31 mouse cellular contexts compared by ENCODE assay signal in the genomic region with DNA sequence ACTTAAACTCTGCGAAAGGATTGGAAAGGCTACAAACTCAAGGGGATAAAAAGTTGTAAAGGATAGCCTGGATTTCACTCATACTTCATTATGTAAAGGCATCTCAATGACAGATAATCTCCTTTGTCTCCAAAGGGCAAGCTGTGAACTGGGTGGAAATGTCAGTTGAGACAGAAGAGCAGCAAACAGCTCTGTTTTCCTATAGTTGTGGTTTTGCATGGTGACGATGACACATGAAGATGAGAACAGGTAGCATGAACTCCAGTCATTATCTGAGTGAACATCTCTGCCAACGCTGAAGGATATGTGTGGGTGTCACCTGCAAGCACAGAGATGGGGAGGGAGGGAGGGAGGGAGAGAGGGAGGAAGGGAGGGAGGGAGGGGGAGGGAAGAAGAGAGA.
A peak's percentile ranks its signal among the peaks of the same experiment; 100 is the strongest.
DNase-seq lines count a peak whose midpoint lies in the region; ATAC-seq and TF ChIP-seq lines count a peak whose summit lies in the region.
"Had no signal": no experiment of that assay in that cellular context is flagged by ENCODE, and none has a peak within 500 bp of the region (broad histone marks: within the 10 kb centered on the region; RNA-seq: fewer than 3 reads in every experiment).

No protein-coding gene starts in this region.

- H3K9ac ChIP-seq in heart, postnatal 0 days (replicated peaks; ENCODE audit: low read depth, low read length) = no peak overlapping the region
- H3K9ac ChIP-seq: embryonic facial prominence, embryonic 13.5 days; forebrain, embryonic 15.5 days; heart, embryonic 15.5 days; liver, embryonic 15.5 days; lung, embryonic 15.5 days; neural tube, embryonic 15.5 days had no signal

- peaks cover 7% of the 10 kb centered on the region for H3K4me1 ChIP-seq in heart, postnatal 0 days (ENCODE audit: control insufficient read depth, insufficient read depth)
- H3K4me1 ChIP-seq: embryonic facial prominence, embryonic 13.5 days; forebrain, embryonic 15.5 days; hindbrain, embryonic 10.5 days; limb, embryonic 10.5 days; midbrain, embryonic 10.5 days had no signal

- WGBS in heart, postnatal 0 days = 77% methylated on average over 3 of the region's 3 CpGs

- H3K4me2 ChIP-seq in heart, postnatal 0 days (ENCODE audit: low read depth, low read length) = no peak overlapping the region
- H3K4me2 ChIP-seq: embryonic facial prominence, embryonic 13.5 days; forebrain, embryonic 15.5 days; heart, embryonic 15.5 days; liver, embryonic 15.5 days; lung, embryonic 15.5 days; neural tube, embryonic 15.5 days had no signal

- DNase-seq in heart, postnatal 0 days (ENCODE audit: low spot score) = no peak
- DNase-seq in heart, adult 8-10 months (ENCODE audit: low spot score) = no peak
- DNase-seq in CD4-positive, CD25-positive, alpha-beta regulatory T cell, adult 2 months (ENCODE audit: low read depth, low spot score) = peak; percentile 91
- DNase-seq in induced T-regulatory cell, adult 2 months (ENCODE audit: low read depth) = peak; percentile 93
- peak; percentile 58 to 64 for DNase-seq in thymus, postnatal 10 days (ENCODE audit: low spot score in 2 of 2)
- no peak for DNase-seq in left cerebral cortex, adult 18-20 months (ENCODE audit: low spot score in 2 of 2)
- DNase-seq in gastrocnemius, postnatal 25 days = no peak
- DNase-seq: adrenal gland, postnatal 25 days; cerebellum, adult 8-10 months; cerebellum, postnatal 36 days; embryo, embryonic 11 days; gastrocnemius, postnatal 14 days; heart, adult 2 months; kidney, adult 11 months; kidney, postnatal 4 days; layer of hippocampus, adult 9-11 months; liver had no signal

- TF ChIP-seq EP300 in heart, postnatal 0 days (IDR thresholded peaks at IDR 0.05; ENCODE audit: low read depth) = no peak

- no peaks in the 10 kb centered on the region for H3K36me3 ChIP-seq in heart, postnatal 0 days (replicated peaks; ENCODE audit: control insufficient read depth, insufficient read depth, low read length)
- H3K36me3 ChIP-seq: embryonic facial prominence, embryonic 13.5 days; forebrain, embryonic 15.5 days; heart, embryonic 15.5 days; hindbrain, embryonic 10.5 days; limb, embryonic 10.5 days; liver, embryonic 15.5 days; lung, embryonic 15.5 days; midbrain, embryonic 10.5 days; neural tube, embryonic 15.5 days had no signal

- ATAC-seq in heart, postnatal 0 days (ENCODE audit: insufficient read depth, low read depth) = no peak
- ATAC-seq: forebrain, embryonic 15.5 days; hindbrain, embryonic 16.5 days; midbrain, embryonic 16.5 days had no signal

- no peak for TF ChIP-seq CTCF in heart, postnatal 0 days (IDR thresholded peaks at IDR 0.05; ENCODE audit: low read depth)

- no peak overlapping the region for H3K4me3 ChIP-seq in heart, postnatal 0 days (ENCODE audit: low read depth, low read length)
- H3K4me3 ChIP-seq: embryonic facial prominence, embryonic 13.5 days; erythroblast, embryonic 14.5 days; forebrain, embryonic 15.5 days; heart, adult 2 months; heart, embryonic 15.5 days; hindbrain, embryonic 10.5 days; limb, embryonic 10.5 days; liver, embryonic 15.5 days; lung, embryonic 15.5 days; midbrain, embryonic 10.5 days; myocyte; neural tube, embryonic 15.5 days had no signal

- H3K9me3 ChIP-seq in heart, postnatal 0 days (replicated peaks; ENCODE audit: control insufficient read depth, low read length) = no peaks in the 10 kb centered on the region
- H3K9me3 ChIP-seq: embryonic facial prominence, embryonic 13.5 days; forebrain, embryonic 15.5 days; heart, embryonic 15.5 days; hindbrain, embryonic 10.5 days; limb, embryonic 10.5 days; liver, embryonic 15.5 days; lung, embryonic 15.5 days; midbrain, embryonic 10.5 days; neural tube, embryonic 15.5 days had no signal

- no peaks in the 10 kb centered on the region for H3K27me3 ChIP-seq in heart, postnatal 0 days (ENCODE audit: control insufficient read depth, insufficient read depth, low read length)
- H3K27me3 ChIP-seq: embryonic facial prominence, embryonic 13.5 days; forebrain, embryonic 15.5 days; heart, embryonic 15.5 days; liver, embryonic 15.5 days; lung, embryonic 15.5 days; neural tube, embryonic 15.5 days had no signal

- H3K27ac ChIP-seq in heart, postnatal 0 days (ENCODE audit: low read depth) = peak overlapping the region; percentile 8; the same call in 1 of the 2 replicates
- H3K27ac ChIP-seq: embryonic facial prominence, embryonic 13.5 days; forebrain, embryonic 15.5 days; heart, adult 2 months; heart, embryonic 15.5 days; hindbrain, embryonic 10.5 days; limb, embryonic 10.5 days; liver, embryonic 15.5 days; lung, embryonic 15.5 days; macrophage; midbrain, embryonic 10.5 days; neural tube, embryonic 15.5 days had no signal

Comparison
In these comparisons a context has a peak if more than half of its experiments do, and no peak if none do; other contexts are left out.
1. DNase-seq: peak in CD4-positive, CD25-positive, alpha-beta regulatory T cell, adult 2 months (single experiment), induced T-regulatory cell, adult 2 months (single experiment) and thymus, postnatal 10 days (2 of 2); none in heart, postnatal 0 days (single experiment), heart, adult 8-10 months (single experiment), left cerebral cortex, adult 18-20 months (0 of 2) and gastrocnemius, postnatal 25 days (single experiment).